Mouse (Mus musculus) stomach, embryonic 15.5 days (tissue): ENCODE measurements around the gene Trit1. TPM values are rescaled to one million over a fixed set of nuclear protein-coding genes. Genes with fewer than 3 reads are reported as not detected.
A peak's percentile ranks its signal among the peaks of the same experiment; 100 is the strongest.

ENCODE experiments used
- ATAC-seq: fragments of 200-750 bp; cut with Nextera tagmentation; 2 replicates; pipeline ENCODE4 v1.8.0; 2017; ENCODE audit warnings: low read depth, moderate number of reproducible peaks, moderate TSS enrichment; ENCODE audit not compliant: insufficient read depth, low FRiP score
- H3K27ac ChIP-seq: fragments of 300-500 bp; sonication (generic); 2 replicates; pipeline ENCODE4 v1.5.1; 2015; ENCODE audit warnings: mild to moderate bottlenecking, inconsistent platforms
- H3K27me3 ChIP-seq: fragments of 300-500 bp; sonication (generic); replicated peaks from 2 replicates; pipeline ENCODE4 v1.6.1; 2015; ENCODE audit warnings: inconsistent platforms
- H3K36me3 ChIP-seq: fragments of 300-500 bp; sonication (generic); 2 replicates; pipeline ENCODE4 v1.6.1; 2015; ENCODE audit warnings: inconsistent platforms
- H3K4me1 ChIP-seq: fragments of 300-500 bp; sonication (generic); 2 replicates; pipeline ENCODE4 v1.6.1; 2015; ENCODE audit warnings: inconsistent platforms
- H3K4me2 ChIP-seq: fragments of 300-500 bp; sonication (generic); 2 replicates; pipeline ENCODE4 v1.6.1; 2015; ENCODE audit warnings: mild to moderate bottlenecking, inconsistent platforms
- H3K4me3 ChIP-seq: fragments of 300-500 bp; sonication (generic); replicated peaks from 2 replicates; pipeline ENCODE4 v1.5.1; 2015; ENCODE audit warnings: inconsistent platforms
- H3K9ac ChIP-seq: fragments of 300-500 bp; sonication (generic); 2 replicates; pipeline ENCODE4 v1.6.1; 2015; ENCODE audit warnings: inconsistent platforms
- H3K9me3 ChIP-seq: fragments of 300-500 bp; sonication (generic); 2 replicates; pipeline ENCODE4 v1.6.1; 2016; ENCODE audit warnings: inconsistent platforms
- WGBS: fragments of 180-500 bp; shearing (Covaris S2); methylation state at CpG from one replicate; pipeline ENCODE4 v1.1.7; 2015; 5-methylcytosine and 5-hydroxymethylcytosine counted together
- polyA plus RNA-seq: library from polyadenylated mRNA; unstranded; fragments of >200 nt; fragmentation: Nextera tagmentation; extraction: Ambion mirVana; gene quantifications from 2 replicates; pipeline ENCODE4 v1.2.1, GENCODE M21; 2015

Gene Trit1
- polyA plus RNA-seq = 18.3 and 20.4 TPM in 2 replicates

DNA sequence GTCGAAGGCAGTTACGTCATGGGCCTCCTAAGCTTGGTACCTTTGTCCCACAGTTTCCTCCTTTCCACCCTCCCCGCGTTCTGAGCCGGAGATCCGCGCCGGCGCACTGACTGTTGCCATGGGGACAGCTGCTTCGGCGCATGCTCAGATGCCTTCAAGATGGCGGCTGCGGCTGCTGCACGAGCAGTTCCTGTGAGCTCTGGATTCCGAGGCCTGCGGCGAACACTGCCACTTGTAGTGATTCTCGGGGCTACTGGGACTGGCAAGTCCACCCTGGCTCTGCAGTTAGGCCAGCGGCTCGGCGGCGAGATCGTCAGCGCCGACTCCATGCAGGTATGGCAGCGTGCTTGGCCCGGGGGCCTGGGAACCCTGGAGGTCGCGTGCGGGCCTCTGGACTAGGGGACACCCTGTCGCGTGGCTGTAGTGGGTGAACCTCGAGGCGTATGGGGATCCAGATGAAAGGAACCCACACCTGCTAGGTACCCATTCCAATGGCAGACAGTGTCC, at the start of gene Trit1:
Gene Trit1, plus strand, starts transcription at position 147 of the 507 bp plus-strand sequence.
- Histone ChIP-seq H3K36me3 (no peaks in the 10 kb centered on the region), H3K9me3 (no peaks in the 10 kb centered on the region), H3K27ac (peak within 1 kb of the TSS; percentile 79), H3K4me1 (peaks cover 19% of the 10 kb centered on the region), H3K9ac (peak within 1 kb of the TSS; percentile 75), H3K4me3 (peak within 1 kb of the TSS; percentile 70), H3K4me2 (peak within 1 kb of the TSS; percentile 73), H3K27me3 (no peaks in the 10 kb centered on the region)
- under 1% methylated on average over 34 of the region's 34 CpGs for WGBS
- peak; percentile 91 for ATAC-seq

DNA sequence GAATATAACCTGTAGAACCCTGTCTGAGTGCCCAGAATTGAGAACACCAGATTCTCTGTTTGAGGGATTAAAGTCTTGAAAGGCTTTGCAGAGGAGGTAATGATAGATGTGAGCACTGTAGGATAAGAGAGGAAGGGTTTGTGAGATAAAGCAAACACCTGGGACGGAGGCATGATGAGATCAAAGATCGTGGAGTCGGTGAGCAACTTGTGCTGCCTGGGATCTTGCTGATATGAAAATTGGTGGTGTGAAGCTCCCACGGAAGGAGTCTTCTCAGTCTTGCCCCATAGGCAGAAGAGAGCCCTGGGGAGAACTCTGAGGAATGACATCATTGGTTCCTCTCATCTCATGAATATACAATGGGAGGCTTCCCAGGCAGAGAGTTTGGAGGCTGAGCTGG, 48.3 kb upstream of the Trit1 start:
- Histone ChIP-seq H3K36me3 (no peaks in the 10 kb centered on the region), H3K4me3 (no peak overlapping the region), H3K4me1 (no peaks in the 10 kb centered on the region), H3K4me2 (no peak overlapping the region), H3K27me3 (no peaks in the 10 kb centered on the region), H3K27ac (no peak overlapping the region), H3K9me3 (no peaks in the 10 kb centered on the region), H3K9ac (no peak overlapping the region)
- 56% methylated on average over 4 of the region's 4 CpGs for WGBS
- ATAC-seq = no peak

DNA sequence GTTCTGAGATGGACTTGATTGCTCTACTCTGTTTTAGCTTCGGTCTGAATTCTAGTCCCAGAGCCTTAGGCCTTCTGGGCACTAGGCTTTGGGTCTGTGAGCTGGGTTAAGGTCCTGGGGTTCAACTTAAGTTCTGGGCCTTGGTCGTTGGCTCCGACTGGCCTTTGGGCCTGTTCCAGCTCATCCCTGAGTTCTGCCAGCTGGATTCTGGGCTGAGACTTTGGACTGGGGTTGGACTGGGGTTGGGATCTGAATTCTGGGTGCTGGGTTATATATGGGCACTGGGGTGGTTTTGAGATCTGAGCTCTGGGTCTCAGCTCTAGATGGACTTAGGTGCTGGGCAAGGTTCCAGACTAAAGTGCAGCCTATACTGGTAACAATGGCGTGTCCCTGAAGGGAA, 45.2 kb upstream of the Trit1 start:
- H3K9ac ChIP-seq = no peak overlapping the region

DNA sequence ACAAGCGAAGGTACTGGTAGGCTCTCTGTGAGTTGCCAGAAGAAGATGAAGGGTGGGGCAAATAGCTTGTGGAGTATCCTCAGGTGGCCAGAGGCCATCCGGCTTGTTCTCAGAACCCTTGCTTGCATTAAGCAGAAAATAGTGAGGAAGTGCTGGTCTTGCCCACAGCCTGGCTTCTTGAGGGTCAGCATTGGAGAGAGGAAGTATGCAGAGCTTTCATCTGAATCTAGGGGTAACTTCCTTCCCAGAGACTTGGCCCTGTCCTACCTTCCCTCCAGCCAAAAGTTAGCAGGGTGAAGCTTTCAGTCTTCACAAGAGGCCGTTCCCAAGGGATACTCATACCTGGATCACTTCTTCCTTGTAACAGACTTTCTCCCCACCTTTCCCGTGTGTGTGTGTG, 44.8 kb upstream of the Trit1 start:
- Histone ChIP-seq H3K36me3 (no peaks in the 10 kb centered on the region), H3K27me3 (no peaks in the 10 kb centered on the region), H3K27ac (no peak overlapping the region), H3K9ac (no peak overlapping the region), H3K4me3 (no peak overlapping the region), H3K4me2 (no peak overlapping the region), H3K4me1 (no peaks in the 10 kb centered on the region), H3K9me3 (no peaks in the 10 kb centered on the region)
- 79% methylated on average over 4 of the region's 4 CpGs for WGBS
- ATAC-seq = no peak

More for the DNA sequence above, 45.2 kb upstream of the Trit1 start:
- no peak for ATAC-seq
- Histone ChIP-seq H3K27ac (no peak overlapping the region), H3K4me2 (no peak overlapping the region), H3K36me3 (no peaks in the 10 kb centered on the region), H3K27me3 (no peaks in the 10 kb centered on the region), H3K4me3 (no peak overlapping the region), H3K9me3 (no peaks in the 10 kb centered on the region), H3K4me1 (no peaks in the 10 kb centered on the region)
- 78% methylated on average over 4 of the region's 4 CpGs for WGBS

DNA sequence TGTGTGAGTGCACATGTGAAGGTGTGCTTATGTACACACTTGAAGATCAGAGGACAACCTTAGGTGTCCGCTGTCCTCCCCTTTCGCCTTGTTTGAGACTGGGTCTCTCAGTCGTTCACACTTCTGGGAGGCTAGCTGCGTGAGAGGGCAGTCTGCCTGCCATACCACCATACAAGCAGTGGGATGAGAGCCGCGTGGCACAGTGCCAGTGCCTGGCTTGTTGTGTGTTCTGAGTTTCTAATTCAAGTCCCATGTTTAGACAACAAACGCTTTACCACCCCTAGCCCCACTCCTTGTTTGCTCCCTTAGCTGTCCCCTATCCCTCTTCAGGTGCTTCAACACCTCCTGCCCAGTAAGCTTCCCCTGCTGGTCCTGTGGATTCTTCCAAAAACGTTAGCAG, 44.3 kb upstream of the Trit1 start:
- Histone ChIP-seq H3K4me3 (no peak overlapping the region), H3K9ac (no peak overlapping the region), H3K4me2 (no peak overlapping the region), H3K36me3 (no peaks in the 10 kb centered on the region), H3K4me1 (no peaks in the 10 kb centered on the region), H3K27ac (no peak overlapping the region), H3K9me3 (no peaks in the 10 kb centered on the region), H3K27me3 (no peaks in the 10 kb centered on the region)
- WGBS = 65% methylated on average over 8 of the region's 8 CpGs
- ATAC-seq = no peak

DNA sequence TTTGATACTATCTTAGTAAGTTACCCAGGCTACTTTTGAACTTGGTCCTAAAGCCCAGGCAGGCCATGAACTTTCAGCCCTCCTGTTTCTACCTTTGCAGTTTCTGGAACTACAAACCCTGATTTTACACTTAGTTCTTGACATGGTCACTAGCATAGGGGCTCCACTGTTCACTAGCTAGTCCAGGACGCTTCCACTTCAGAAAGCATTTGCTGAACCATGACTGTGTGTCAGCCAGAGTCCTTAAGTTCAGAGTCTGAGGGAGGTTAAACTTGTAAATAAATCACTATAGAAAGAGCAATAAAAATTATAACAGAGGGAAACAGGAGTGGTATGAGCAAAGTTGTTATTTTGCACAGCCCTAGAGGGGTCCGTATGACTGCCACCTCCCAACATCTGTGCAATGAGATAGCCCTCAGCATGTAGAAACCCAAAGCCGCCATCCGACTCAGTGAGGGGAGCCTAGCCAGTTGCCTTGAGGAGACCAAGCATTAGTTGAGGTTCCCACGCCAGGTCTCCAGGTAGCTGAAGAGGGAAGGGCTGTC, 41.3 kb upstream of the Trit1 start:
- Histone ChIP-seq H3K27me3 (no peaks in the 10 kb centered on the region), H3K9me3 (no peaks in the 10 kb centered on the region), H3K36me3 (no peaks in the 10 kb centered on the region), H3K27ac (no peak overlapping the region), H3K9ac (no peak overlapping the region), H3K4me2 (no peak overlapping the region), H3K4me3 (no peak overlapping the region), H3K4me1 (no peaks in the 10 kb centered on the region)
- WGBS = 79% methylated on average over 5 of the region's 5 CpGs
- ATAC-seq = no peak

DNA sequence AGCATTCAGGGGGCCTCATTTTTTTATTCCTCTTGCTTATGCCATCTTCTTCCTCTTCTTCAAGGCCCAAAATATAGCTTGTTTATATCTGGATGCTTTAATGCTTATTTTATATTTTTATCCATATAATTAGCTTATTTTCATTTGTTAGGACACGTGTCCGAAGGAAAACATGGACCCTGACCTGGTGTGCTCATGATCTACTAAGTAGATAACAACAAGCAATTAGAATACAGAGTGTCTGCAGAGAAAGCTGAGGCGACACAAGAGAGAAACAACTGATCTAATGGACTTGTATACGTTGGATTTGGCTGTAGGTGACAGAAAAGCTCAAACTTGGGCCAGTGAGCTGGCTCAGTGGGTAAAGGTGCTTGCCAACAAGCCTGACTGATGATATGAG, 39.5 kb upstream of the Trit1 start:
- H3K27ac ChIP-seq = no peak overlapping the region
- no peak overlapping the region for H3K9ac ChIP-seq
- 63% methylated on average over 4 of the region's 4 CpGs for WGBS
- H3K9me3 ChIP-seq = no peaks in the 10 kb centered on the region
- no peak for ATAC-seq
- H3K36me3 ChIP-seq = no peaks in the 10 kb centered on the region
- no peaks in the 10 kb centered on the region for H3K27me3 ChIP-seq
- no peaks in the 10 kb centered on the region for H3K4me1 ChIP-seq
- no peak overlapping the region for H3K4me3 ChIP-seq
- H3K4me2 ChIP-seq = no peak overlapping the region

DNA sequence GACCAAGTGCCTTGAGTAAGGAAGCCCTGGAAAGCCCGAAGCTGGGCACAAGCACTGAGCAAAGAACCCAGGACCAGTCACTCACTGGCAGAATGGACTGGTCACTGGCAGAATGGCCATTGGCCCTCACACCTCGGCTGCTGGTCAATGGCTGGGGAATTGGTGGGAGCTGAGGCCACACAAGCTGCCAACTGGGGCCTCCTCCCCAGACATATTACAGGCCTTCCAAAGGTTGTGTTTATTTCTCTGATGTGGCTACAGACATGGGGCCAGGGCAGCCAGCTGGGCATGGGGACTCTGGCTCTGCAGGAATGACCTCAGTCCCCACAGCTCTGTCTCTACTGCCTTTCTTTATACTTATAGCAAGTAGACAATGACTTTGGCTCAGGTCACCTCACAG, 37.5 kb upstream of the Trit1 start:
- no peak overlapping the region for H3K27ac ChIP-seq
- ATAC-seq = no peak

DNA sequence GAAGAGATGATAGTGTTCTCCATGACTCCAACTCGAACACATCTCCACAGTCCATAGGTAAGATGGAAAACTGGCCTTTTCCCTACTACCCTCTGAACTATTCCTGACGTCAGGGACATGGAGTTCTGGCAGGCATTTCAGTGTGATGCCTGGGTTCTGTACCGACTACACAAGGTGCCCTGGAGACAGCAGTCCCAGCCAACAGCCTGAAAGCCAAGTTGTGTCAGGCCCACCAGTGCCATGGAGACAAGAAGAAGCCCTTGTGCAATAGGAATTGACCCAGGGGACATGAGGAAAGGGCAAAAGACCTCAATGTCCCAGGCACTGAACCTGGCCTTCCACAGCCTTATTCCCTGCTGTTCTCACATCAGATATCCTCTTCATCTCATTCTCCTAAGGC, 36.6 kb upstream of the Trit1 start:
- ATAC-seq = no peak
- H3K4me3 ChIP-seq = no peak overlapping the region
- no peak overlapping the region for H3K27ac ChIP-seq
- 86% methylated on average over 3 of the region's 3 CpGs for WGBS
- H3K4me2 ChIP-seq = no peak overlapping the region
- no peaks in the 10 kb centered on the region for H3K9me3 ChIP-seq
- H3K27me3 ChIP-seq = peaks cover 12% of the 10 kb centered on the region
- H3K36me3 ChIP-seq = no peaks in the 10 kb centered on the region
- H3K9ac ChIP-seq = no peak overlapping the region
- no peaks in the 10 kb centered on the region for H3K4me1 ChIP-seq

More for the DNA sequence above, 37.5 kb upstream of the Trit1 start:
- Histone ChIP-seq H3K36me3 (no peaks in the 10 kb centered on the region), H3K4me3 (no peak overlapping the region), H3K4me1 (no peaks in the 10 kb centered on the region), H3K9me3 (no peaks in the 10 kb centered on the region), H3K4me2 (no peak overlapping the region), H3K9ac (no peak overlapping the region), H3K27me3 (peaks cover 8% of the 10 kb centered on the region)
- 79% methylated on average over 2 of the region's 2 CpGs for WGBS

DNA sequence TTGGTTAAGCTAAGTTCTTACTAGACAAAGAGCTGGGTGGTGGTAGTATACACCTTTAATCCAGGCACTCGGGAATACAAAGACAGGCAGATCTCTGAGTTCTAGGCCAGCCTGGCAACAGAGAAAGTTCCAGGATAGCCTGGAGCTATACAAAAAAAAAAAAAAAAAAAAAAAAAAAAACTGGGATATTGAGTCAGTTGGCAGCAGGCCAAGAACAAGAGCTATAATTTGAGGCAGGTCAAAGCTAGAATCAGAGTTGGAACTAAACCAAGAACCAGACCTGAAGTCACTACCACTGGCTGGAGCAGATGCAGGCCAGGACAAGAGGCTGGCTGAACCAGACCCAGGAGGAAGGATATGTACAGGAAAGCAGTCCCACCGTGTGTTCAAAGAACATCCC, 35.7 kb upstream of the Trit1 start:
- Histone ChIP-seq H3K9ac (no peak overlapping the region), H3K4me1 (no peaks in the 10 kb centered on the region), H3K4me3 (no peak overlapping the region), H3K9me3 (no peaks in the 10 kb centered on the region), H3K36me3 (no peaks in the 10 kb centered on the region), H3K27ac (no peak overlapping the region), H3K4me2 (no peak overlapping the region), H3K27me3 (peaks cover 12% of the 10 kb centered on the region)
- no peak for ATAC-seq
- 67% methylated on average over 2 of the region's 2 CpGs for WGBS

DNA sequence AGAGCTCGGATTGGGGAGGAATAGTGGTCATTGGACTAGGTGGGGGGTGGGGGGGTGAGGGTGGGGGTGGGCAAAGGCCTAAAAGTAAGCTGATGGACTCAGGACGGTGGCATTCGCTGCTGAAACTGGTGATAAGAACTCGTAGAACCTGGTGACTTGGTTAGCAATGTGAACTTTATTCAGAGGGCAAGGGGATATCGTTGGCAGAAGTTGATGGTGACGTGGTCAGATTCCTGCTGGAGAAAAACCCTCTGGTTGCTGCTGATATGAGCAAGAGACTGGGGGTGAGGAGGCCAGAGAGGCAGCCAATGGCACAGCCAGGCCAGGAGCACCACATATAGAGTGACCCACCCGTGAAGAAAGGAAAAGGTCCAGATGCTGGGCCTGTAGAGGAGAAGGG, 35.2 kb upstream of the Trit1 start:
- Histone ChIP-seq H3K9me3 (no peaks in the 10 kb centered on the region), H3K4me1 (no peaks in the 10 kb centered on the region), H3K4me2 (no peak overlapping the region), H3K36me3 (no peaks in the 10 kb centered on the region), H3K27ac (no peak overlapping the region), H3K9ac (no peak overlapping the region), H3K4me3 (no peak overlapping the region), H3K27me3 (peaks cover 12% of the 10 kb centered on the region)
- no peak for ATAC-seq
- WGBS = 66% methylated on average over 7 of the region's 7 CpGs

DNA sequence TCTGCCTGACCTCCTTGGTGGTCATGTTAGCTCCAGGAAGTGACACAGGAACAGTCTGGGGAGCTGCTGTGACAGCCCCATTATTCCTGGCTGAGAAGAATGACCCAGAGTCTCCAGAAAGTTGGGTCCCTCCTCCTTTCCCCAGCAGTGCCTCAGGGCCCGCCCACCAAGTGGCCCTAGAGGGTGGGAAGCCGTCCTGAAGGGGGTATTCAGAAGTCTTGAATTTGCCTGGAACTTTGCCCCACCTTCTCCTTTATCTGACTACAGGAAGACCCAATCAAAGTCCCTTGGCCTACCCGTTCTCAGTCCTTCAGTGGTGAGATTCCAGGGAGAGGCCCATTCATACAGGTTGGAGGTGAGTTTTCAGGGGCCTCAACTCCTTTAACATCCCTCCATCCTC, 34.5 kb upstream of the Trit1 start:
- ATAC-seq = 0 out of 2 replicates have a peak, but pooled peaks have one; percentile 40
- no peak overlapping the region for H3K27ac ChIP-seq
- 40% methylated on average over 3 of the region's 3 CpGs for WGBS

DNA sequence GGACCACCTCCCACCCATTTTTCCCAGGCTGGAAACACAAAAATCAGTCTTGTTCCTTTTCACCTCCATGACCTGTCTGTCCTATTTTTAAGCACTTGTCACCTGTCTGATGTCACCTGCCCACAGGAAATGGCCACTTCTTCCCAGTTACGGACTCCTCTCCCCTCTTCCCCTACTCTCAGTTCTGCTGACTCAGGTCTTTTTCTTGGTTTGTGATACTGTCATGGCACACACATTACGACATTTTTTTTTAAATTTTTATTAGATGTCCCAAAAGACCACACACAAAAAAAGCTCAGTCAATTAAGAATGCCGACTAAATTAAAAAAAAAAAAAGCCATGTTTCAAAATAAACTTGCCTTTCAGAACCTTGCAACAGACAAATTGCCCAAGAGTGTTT, 33.9 kb upstream of the Trit1 start:
- H3K4me2 ChIP-seq = no peak overlapping the region
- 78% methylated on average over 3 of the region's 3 CpGs for WGBS
- ATAC-seq = no peak
- H3K27ac ChIP-seq = no peak overlapping the region
- H3K4me1 ChIP-seq = no peaks in the 10 kb centered on the region
- no peak overlapping the region for H3K4me3 ChIP-seq
- no peaks in the 10 kb centered on the region for H3K36me3 ChIP-seq
- peaks cover 12% of the 10 kb centered on the region for H3K27me3 ChIP-seq
- no peak overlapping the region for H3K9ac ChIP-seq
- no peaks in the 10 kb centered on the region for H3K9me3 ChIP-seq

More for the DNA sequence above, 34.5 kb upstream of the Trit1 start:
- H3K27me3 ChIP-seq = peaks cover 12% of the 10 kb centered on the region
- no peak overlapping the region for H3K4me3 ChIP-seq
- H3K4me2 ChIP-seq = no peak overlapping the region
- H3K36me3 ChIP-seq = no peaks in the 10 kb centered on the region
- H3K9me3 ChIP-seq = no peaks in the 10 kb centered on the region
- no peaks in the 10 kb centered on the region for H3K4me1 ChIP-seq
- no peak overlapping the region for H3K9ac ChIP-seq
